Mouse (Mus musculus) MEL (cell line): Measurements from ENCODE around the gene Dera. TPM values are rescaled to one million over a fixed set of nuclear protein-coding genes. Genes with fewer than 3 reads are reported as not detected.

Source experiments
- DNase-seq: peaks from one replicate; pipeline ENCODE4 v3.0.0; 2011; ENCODE audit warnings: low read depth, low spot score
- H3K27ac ChIP-seq: 2 replicates; pipeline ENCODE4 v1.5.1; 2012; ENCODE audit warnings: low read depth, mild to moderate bottlenecking, control low read depth, low read length, moderate library complexity; ENCODE audit not compliant: control insufficient read depth
- H3K27me3 ChIP-seq, 2 experiments: fragments of 150-350 bp in 1 of 2; sonication (generic) in 1 of 2; 2 replicates each; pipeline ENCODE4 v1.6.1; 2012; ENCODE audit warnings: low read length in 2 of 2, mild to moderate bottlenecking in 2 of 2, improper control_type of control experiment in 1 of 2, moderate library complexity in 1 of 2; ENCODE audit not compliant: insufficient read depth in 2 of 2, control insufficient read depth in 1 of 2
- H3K36me3 ChIP-seq, 2 experiments: 2 replicates each; pipeline ENCODE4 v1.6.1; 2012 to 2014; ENCODE audit warnings: low read length in 2 of 2, improper control_type of control experiment in 1 of 2, inconsistent platforms in 1 of 2, mild to moderate bottlenecking in 1 of 2; ENCODE audit not compliant: insufficient read depth in 2 of 2, control insufficient read depth in 1 of 2
- H3K4me1 ChIP-seq, 2 experiments: fragments of 150-350 bp in 1 of 2; sonication (generic) in 1 of 2; 2 replicates each; pipeline ENCODE4 v1.6.1; 2012; ENCODE audit warnings: low read length in 2 of 2, improper control_type of control experiment in 1 of 2, mild to moderate bottlenecking in 1 of 2; ENCODE audit not compliant: insufficient read depth in 2 of 2, control insufficient read depth in 1 of 2
- H3K4me3 ChIP-seq, 2 experiments: fragments of 150-350 bp in 1 of 2; sonication (generic) in 1 of 2; 2 replicates each; pipeline ENCODE4 v1.5.1; 2012; ENCODE audit warnings: low read depth in 2 of 2, low read length in 2 of 2, mild to moderate bottlenecking in 2 of 2, moderate library complexity in 2 of 2, control low read depth in 1 of 2, improper control_type of control experiment in 1 of 2; ENCODE audit not compliant: control insufficient read depth in 1 of 2, insufficient read depth in 1 of 2
- H3K79me2 ChIP-seq: 2 replicates; pipeline ENCODE4 v1.6.1; 2012; ENCODE audit warnings: mild to moderate bottlenecking, low read length, moderate library complexity; ENCODE audit not compliant: control insufficient read depth, poor library complexity, insufficient read depth
- H3K9ac ChIP-seq: 2 replicates; pipeline ENCODE4 v1.6.1; 2012; ENCODE audit warnings: low read depth, mild to moderate bottlenecking, control low read depth, low read length, moderate library complexity; ENCODE audit not compliant: control insufficient read depth, poor library complexity, severe bottlenecking
- H3K9me3 ChIP-seq: fragments of 150-350 bp; sonication (generic); replicated peaks from 2 replicates; pipeline ENCODE4 v1.6.1; 2012; ENCODE audit warnings: mild to moderate bottlenecking, low read length, improper control_type of control experiment, moderate library complexity; ENCODE audit not compliant: insufficient read depth
- CHD2 ChIP-seq: IDR thresholded peaks from 2 replicates; pipeline ENCODE4 v1.6.1; 2011; ENCODE audit warnings: low read length, improper control_type of control experiment
- CTCF ChIP-seq, 3 experiments: IDR thresholded peaks in 2 of 3; conservative IDR thresholded peaks in 1 of 3; 2 replicates each; pipeline ENCODE4 v1.5.1; 2011 to 2012; ENCODE audit warnings: low read length in 3 of 3, low read depth in 2 of 3, mild to moderate bottlenecking in 2 of 3, improper control_type of control experiment in 1 of 3, inconsistent platforms in 1 of 3, mixed read lengths in 1 of 3, moderate library complexity in 1 of 3; ENCODE audit not compliant: control insufficient read depth in 1 of 3, insufficient read depth in 1 of 3, poor library complexity in 1 of 3, severe bottlenecking in 1 of 3
- ETS1 ChIP-seq: IDR thresholded peaks from 2 replicates; pipeline ENCODE4 v1.6.1; 2012; ENCODE audit warnings: low read depth, mild to moderate bottlenecking, inconsistent platforms, low read length, improper control_type of control experiment, moderate library complexity
- GABPA ChIP-seq: IDR thresholded peaks from 2 replicates; pipeline ENCODE4 v1.6.1; 2012; ENCODE audit warnings: low read depth, mild to moderate bottlenecking, inconsistent platforms, low read length, improper control_type of control experiment, moderate library complexity
- HCFC1 ChIP-seq: IDR thresholded peaks from 2 replicates; pipeline ENCODE4 v1.6.1; 2012; ENCODE audit warnings: low read depth, mild to moderate bottlenecking, inconsistent platforms, low read length, improper control_type of control experiment, moderate library complexity
- JUND ChIP-seq: IDR thresholded peaks from 2 replicates; pipeline ENCODE4 v1.6.1; 2011; ENCODE audit warnings: low read depth, mild to moderate bottlenecking, improper control_type of control experiment, low read length
- MAX ChIP-seq: IDR thresholded peaks from 2 replicates; pipeline ENCODE4 v1.6.1; 2011; ENCODE audit warnings: low read length, improper control_type of control experiment
- MAZ ChIP-seq: IDR thresholded peaks from 2 replicates; pipeline ENCODE4 v1.6.1; 2012; ENCODE audit warnings: low read depth, mild to moderate bottlenecking, inconsistent platforms, low read length, improper control_type of control experiment
- MEF2A ChIP-seq: IDR thresholded peaks from 2 replicates; pipeline ENCODE4 v1.6.1; 2014; ENCODE audit warnings: low read depth, mild to moderate bottlenecking, inconsistent platforms, low read length, improper control_type of control experiment; ENCODE audit not compliant: poor library complexity, insufficient replicate concordance, severe bottlenecking; ENCODE audit errors: extremely low read depth
- MYC ChIP-seq: IDR thresholded peaks from 2 replicates; pipeline ENCODE4 v1.6.1; 2011; ENCODE audit warnings: low read depth, mild to moderate bottlenecking, low read length, improper control_type of control experiment, moderate library complexity
- NELFE ChIP-seq: IDR thresholded peaks from 2 replicates; pipeline ENCODE4 v1.6.1; 2011; ENCODE audit warnings: low read depth, low read length, improper control_type of control experiment
- NRF1 ChIP-seq: IDR thresholded peaks from 2 replicates; pipeline ENCODE4 v1.6.1; 2014; ENCODE audit warnings: low read depth, mild to moderate bottlenecking, inconsistent platforms, low read length, improper control_type of control experiment, moderate library complexity; ENCODE audit not compliant: poor library complexity, insufficient read depth, severe bottlenecking
- POLR2A ChIP-seq, 2 experiments: IDR thresholded peaks; 2 replicates each; pipeline ENCODE4 v1.6.1; 2011 to 2012; ENCODE audit warnings: low read length in 2 of 2, mild to moderate bottlenecking in 2 of 2, control low read depth in 1 of 2, improper control_type of control experiment in 1 of 2, low read depth in 1 of 2, moderate library complexity in 1 of 2; ENCODE audit not compliant: control insufficient read depth in 1 of 2, insufficient read depth in 1 of 2, poor library complexity in 1 of 2
- POLR2AphosphoS2 ChIP-seq: IDR thresholded peaks from 2 replicates; pipeline ENCODE4 v1.6.1; 2011; ENCODE audit warnings: low read length, improper control_type of control experiment
- RAD21 ChIP-seq: IDR thresholded peaks from 2 replicates; pipeline ENCODE4 v1.6.1; 2011; ENCODE audit warnings: mild to moderate bottlenecking, low read depth, low read length, improper control_type of control experiment
- RCOR1 ChIP-seq: IDR thresholded peaks from 2 replicates; pipeline ENCODE4 v1.6.1; 2012; ENCODE audit warnings: low read depth, mild to moderate bottlenecking, inconsistent platforms, low read length, improper control_type of control experiment
- TAL1 ChIP-seq: IDR thresholded peaks from 2 replicates; pipeline ENCODE4 v1.6.1; 2012; ENCODE audit warnings: mild to moderate bottlenecking, inconsistent platforms, low read length, moderate library complexity, mixed read lengths
- TCF12 ChIP-seq: IDR thresholded peaks from 2 replicates; pipeline ENCODE4 v1.6.1; 2014; ENCODE audit warnings: low read depth, mild to moderate bottlenecking, inconsistent platforms, low read length, improper control_type of control experiment, moderate library complexity
- ZC3H11A ChIP-seq: IDR thresholded peaks from 2 replicates; pipeline ENCODE4 v1.6.1; 2012; ENCODE audit warnings: low read depth, mild to moderate bottlenecking, inconsistent platforms, low read length, improper control_type of control experiment
- ZMIZ1 ChIP-seq: IDR thresholded peaks from 2 replicates; pipeline ENCODE4 v1.6.1; 2012; ENCODE audit warnings: low read depth, mild to moderate bottlenecking, inconsistent platforms, low read length, improper control_type of control experiment, moderate library complexity
- polyA plus RNA-seq, 2 experiments: library from polyadenylated mRNA; stranded (reverse) in 1 of 2; unstranded in 1 of 2; fragments of >175 nt in 1 of 2; fragments of >200 nt in 1 of 2; gene quantifications; 2 replicates each; pipeline versions ENCODE4 v1.2.1 to v1.2.4; 2012; ENCODE audit warnings: low replicate concordance in 2 of 2, low read depth in 1 of 2; ENCODE audit not compliant: insufficient read length in 2 of 2, insufficient read depth in 1 of 2, missing spikeins in 1 of 2
- total RNA-seq: library from RNA; depleted of rRNA; stranded (reverse); fragments of 300-350 nt; gene quantifications from 2 replicates; pipeline ENCODE4 v1.2.3, GENCODE M21; 2012

The Dera gene
- total and polyA plus RNA-seq, 3 experiments = 39.4 to 56.9 TPM; not detected in 1

DNA sequence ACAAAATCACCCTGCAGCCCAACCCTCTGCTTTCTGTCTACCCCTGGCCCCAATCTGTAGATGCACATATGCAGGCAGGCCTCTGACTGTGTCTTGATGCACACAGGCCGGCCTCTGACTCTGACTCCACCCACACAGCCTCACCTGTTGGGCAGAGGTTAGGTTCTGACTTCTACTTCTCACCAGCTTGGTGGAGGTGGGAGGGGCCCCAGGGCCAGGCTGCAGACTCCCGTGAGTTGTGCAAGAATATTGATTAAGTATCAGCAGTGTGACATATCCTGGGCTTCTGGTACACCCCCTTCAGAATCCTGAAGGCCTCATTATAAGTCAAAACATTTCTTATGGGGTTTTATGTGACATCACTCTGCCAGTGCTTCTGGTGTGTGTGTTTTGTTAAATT, 35.3 kb downstream of the Dera start:
- no peak overlapping the region for H3K27ac ChIP-seq
- no peak for TF ChIP-seq TCF12
- no peak for TF ChIP-seq MAX
- no peak for TF ChIP-seq GABPA
- TF ChIP-seq TAL1 = no peak
- TF ChIP-seq MEF2A = no peak
- TF ChIP-seq JUND = no peak
- TF ChIP-seq POLR2A (IDR thresholded peaks at IDR 0.05; ENCODE audit: control insufficient read depth in 1 of 2, insufficient read depth in 1 of 2, low read depth in 1 of 2, low read length in 2 of 2, poor library complexity in 1 of 2) = no peak
- no peak for TF ChIP-seq ZMIZ1
- no peak for TF ChIP-seq RCOR1
- TF ChIP-seq ETS1 = no peak
- TF ChIP-seq ZC3H11A = no peak
- TF ChIP-seq MAZ = no peak
- no peak for TF ChIP-seq RAD21
- no peak for TF ChIP-seq NRF1
- no peaks in the 10 kb centered on the region for H3K4me1 ChIP-seq
- H3K9ac ChIP-seq = no peak overlapping the region
- no peak for DNase-seq
- no peaks in the 10 kb centered on the region for H3K27me3 ChIP-seq
- no peaks in the 10 kb centered on the region for H3K79me2 ChIP-seq
- no peaks in the 10 kb centered on the region for H3K36me3 ChIP-seq
- H3K9me3 ChIP-seq = no peaks in the 10 kb centered on the region
- no peak overlapping the region for H3K4me3 ChIP-seq

DNA sequence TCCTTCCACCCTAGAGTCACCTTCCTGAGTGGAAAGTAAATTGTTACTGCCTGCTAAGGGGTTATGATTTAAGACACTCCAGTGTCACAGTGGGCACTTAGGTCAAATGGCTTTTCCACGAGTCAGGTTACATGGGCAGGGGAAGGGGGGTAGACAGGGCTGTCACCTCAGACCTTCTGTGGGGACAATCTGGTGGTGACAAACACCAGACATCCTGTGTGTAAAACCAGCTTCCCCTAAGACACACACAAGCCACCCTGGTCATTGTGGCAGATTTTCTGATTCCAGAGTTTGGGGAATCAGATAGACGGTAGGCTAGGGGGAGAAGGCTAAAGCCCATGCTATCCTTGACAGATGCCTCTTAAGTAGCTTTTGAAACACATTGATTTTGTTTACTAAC, 41.1 kb downstream of the Dera start:
- no peak overlapping the region for H3K4me3 ChIP-seq
- H3K36me3 ChIP-seq = no peaks in the 10 kb centered on the region; a peak in 1 of 4 replicates
- H3K27ac ChIP-seq = no peak overlapping the region
- no peaks in the 10 kb centered on the region for H3K27me3 ChIP-seq
- no peak for TF ChIP-seq JUND
- no peak for TF ChIP-seq MYC
- no peak for TF ChIP-seq CHD2
- TF ChIP-seq POLR2AphosphoS2 = no peak
- no peak for TF ChIP-seq RAD21
- TF ChIP-seq NRF1 = no peak
- TF ChIP-seq HCFC1 = no peak
- no peak for TF ChIP-seq CTCF (IDR thresholded peaks at IDR 0.05 in 2 of 3, conservative IDR thresholded peaks at IDR 0.05 in 1 of 3; ENCODE audit: control insufficient read depth in 1 of 3, insufficient read depth in 1 of 3, low read depth in 2 of 3, low read length in 3 of 3, poor library complexity in 1 of 3, severe bottlenecking in 1 of 3)
- TF ChIP-seq NELFE = no peak
- TF ChIP-seq ETS1 = no peak
- no peak for TF ChIP-seq TAL1
- no peak for TF ChIP-seq POLR2A (IDR thresholded peaks at IDR 0.05; ENCODE audit: control insufficient read depth in 1 of 2, insufficient read depth in 1 of 2, low read depth in 1 of 2, low read length in 2 of 2, poor library complexity in 1 of 2)
- no peaks in the 10 kb centered on the region for H3K4me1 ChIP-seq
- H3K9ac ChIP-seq = no peak overlapping the region
- H3K9me3 ChIP-seq = no peaks in the 10 kb centered on the region
- no peaks in the 10 kb centered on the region for H3K79me2 ChIP-seq
- no peak for DNase-seq
